Mouse (Mus musculus): ENCODE results near the gene Ccdc171.
"Not testable (repeated sequence)": the region's sequence is repeated elsewhere in the genome, so short reads cannot be mapped to it uniquely, and the experiment has no call there.

Ccdc171 gene

DNA sequence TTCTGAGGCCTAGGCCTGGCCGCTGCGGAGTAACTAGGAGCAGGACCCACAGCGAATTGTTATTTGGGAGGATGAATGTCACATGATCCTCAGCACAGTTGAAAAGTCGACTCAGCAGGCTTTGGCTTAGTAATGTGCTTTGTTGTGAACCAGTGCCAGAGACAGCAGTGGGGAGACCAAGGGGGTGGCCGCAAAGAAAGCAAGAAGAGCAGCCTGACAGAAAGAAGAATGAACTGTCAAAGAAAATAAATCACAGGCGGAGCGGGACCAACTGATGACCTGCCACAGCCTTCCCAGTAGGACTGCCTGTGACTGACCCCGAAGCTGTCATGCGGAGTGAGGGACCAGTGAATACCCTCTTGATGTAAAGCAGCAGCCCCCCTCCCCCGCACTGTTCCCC, 131.2 kb downstream of the Ccdc171 start:
- no peak for DNase-seq (ENCODE audit: low spot score in 2 of 2)

DNA sequence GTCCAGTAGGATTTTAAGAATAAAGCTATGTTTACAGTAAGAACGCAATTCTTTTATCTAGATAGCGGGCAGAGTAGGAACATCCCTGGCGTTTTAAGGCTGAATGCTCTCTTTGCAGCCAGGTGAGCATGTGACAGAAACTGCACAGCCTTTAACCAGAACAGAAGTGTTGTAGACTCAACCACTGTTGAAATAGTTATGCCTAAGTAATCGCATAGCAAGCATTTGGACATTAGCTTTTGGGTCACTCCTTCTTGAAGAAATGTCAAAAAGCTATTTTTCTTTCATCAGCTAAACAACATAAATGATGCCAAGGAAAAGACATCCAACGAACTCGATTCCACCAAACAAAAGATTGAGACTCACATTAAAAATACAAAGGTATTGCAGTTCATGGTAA, 131.7 kb downstream of the Ccdc171 start:
- DNase-seq (ENCODE audit: low spot score in 2 of 2): no peak

DNA sequence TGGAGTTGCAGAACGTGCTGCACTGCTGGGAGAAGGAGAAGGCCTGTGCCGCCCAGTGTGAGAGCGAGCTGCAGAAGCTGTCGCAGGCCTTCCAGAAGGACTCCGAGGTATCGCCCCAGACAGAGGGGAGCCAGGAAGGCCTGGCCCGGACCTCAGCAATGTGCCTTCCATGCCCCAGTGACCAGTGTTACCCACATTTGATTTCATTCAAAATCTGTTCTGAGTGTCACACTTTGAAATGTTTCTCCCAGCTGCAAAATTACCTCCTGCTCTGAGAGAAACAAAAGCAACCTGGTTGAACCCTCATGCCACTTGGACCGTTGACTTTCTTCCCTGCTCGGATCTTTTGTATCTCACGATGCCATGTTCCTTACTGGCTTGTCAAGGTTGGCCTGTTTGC, 133.1 kb downstream of the Ccdc171 start:
- no peak for DNase-seq (ENCODE audit: low spot score in 2 of 2)

DNA sequence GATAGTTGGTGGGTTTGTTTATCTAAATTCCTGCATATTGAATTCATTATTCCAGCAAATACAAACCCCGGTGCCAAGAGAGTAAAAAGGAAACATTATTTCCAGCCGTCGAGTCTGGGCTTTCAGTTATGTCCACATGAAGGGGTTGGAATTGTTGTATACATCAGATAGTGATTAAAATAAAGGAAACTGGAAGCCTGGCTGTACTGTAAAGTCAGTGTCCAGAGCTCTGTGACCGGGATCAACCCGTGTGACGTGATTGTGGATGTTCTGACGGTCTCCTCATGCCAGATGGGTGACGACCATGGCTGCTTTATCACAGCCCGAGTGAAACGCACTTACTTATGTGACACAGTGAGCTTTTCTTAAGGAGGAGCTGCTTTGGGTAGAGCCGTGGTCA, 134.1 kb downstream of the Ccdc171 start:
- DNase-seq (ENCODE audit: low spot score in 2 of 2): no peak

DNA sequence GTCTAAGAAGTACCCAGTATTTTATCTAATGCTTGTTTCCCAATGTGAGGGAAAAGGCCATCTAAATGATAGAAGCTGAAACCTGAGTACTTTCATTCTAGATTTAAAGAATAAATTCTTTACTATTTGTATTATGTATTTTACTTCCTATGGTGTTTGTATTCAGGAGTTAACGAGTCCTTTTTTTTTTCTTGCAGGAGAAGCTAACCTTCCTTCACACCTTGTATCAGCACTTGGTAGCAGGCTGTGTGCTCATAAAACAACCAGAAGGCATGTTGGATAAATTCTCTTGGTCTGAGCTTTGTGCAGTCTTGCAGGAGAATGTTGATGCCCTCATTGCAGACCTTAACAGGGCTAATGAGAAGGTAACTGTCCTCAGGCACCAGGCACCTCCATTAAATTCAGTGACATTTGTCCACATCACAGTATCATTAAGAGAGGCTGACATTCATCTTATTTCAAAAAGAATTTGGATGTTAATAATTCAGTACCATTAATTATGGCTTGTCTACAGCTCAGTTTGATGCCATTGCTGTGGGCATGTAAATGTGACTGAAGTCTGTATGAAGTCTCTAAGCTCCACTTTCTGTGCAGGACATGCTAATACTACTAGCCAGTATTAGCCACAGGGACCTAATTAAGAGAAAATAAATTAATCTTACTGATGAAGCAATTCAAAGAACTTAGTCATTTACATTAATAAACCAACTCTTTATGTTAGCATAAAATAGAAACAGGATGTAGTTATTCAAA, 136.3 kb downstream of the Ccdc171 start:
- no peak for DNase-seq (ENCODE audit: low spot score in 2 of 2)

DNA sequence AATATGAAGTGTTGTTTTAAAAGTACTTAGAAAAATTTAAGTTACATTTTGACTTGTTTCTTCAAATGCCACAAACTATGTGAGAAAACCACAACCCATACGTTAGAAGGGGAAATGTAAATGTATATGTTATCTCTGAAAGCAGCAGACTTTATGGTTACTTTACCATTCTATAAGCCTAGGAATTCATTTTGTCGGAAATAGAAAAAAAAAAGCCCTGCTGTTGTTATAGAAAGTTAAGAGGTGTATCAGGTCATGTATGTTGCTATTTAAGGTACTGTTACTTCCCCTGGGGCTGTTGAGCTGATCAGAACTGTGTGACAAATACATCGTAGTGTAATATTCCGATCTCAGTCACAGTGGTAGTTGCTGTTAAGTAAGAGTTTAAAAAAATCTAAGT, 137.0 kb downstream of the Ccdc171 start:
- DNase-seq (ENCODE audit: low spot score in 2 of 2): no peak

DNA sequence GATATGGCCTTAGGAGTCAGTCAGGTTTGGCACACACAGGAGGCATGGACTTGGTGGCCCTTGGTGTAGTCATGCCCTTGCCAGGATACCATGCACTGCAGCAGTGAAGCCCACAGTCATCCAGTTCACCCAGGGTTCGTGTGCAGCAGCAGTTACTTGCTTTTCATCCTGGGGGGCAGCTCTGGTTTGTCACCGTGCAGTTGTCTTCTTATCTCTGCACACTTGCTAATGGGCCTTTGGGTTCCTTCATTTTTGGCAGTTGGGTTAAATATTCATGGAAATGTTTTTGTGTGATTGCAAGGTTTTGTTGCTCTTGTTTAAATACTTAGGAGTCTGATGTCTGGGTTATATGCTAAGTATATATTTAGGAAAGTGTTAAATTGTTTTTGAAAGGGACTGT, 144.2 kb downstream of the Ccdc171 start:
- DNase-seq (ENCODE audit: low spot score in 2 of 2): no peak

DNA sequence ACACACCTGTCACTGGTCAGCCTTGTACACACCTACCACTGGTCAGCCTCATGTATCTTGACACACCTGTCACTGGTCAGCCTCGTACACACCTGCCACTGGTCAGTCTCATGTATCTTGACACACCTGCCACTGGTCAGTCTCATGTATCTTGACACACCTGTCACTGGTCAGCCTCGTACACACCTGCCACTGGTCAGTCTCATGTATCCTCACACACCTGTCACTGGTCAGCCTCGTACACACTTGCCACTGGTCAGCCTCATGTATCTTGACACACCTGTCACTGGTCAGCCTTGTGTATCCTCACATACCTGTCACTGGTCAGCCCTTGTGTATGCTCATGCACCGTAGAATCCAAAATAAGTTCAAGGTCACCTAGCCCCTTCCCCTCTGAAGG, 150.0 kb downstream of the Ccdc171 start:
- DNase-seq (ENCODE audit: low spot score in 2 of 2): not testable (repeated sequence)

DNA sequence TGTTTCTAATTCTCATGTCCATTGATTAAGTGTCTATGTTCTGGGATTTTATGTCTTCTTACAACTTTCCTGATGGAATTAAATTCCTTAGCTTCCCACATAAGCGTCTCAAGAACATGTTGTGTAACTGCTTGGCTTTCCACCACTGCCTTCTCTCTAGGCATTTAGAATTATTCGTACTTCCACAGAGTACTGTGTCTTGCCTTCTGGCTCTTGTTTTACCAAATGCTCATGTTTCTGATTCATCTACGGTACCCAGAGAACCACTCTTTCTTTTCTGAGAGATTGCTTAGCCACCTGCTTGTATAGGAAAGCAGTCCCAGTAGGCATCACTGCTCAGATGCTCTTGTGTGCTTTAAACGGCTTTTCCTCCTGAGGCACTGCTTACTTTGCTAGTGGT, 151.1 kb downstream of the Ccdc171 start:
- no peak for DNase-seq (ENCODE audit: low spot score in 2 of 2)

DNA sequence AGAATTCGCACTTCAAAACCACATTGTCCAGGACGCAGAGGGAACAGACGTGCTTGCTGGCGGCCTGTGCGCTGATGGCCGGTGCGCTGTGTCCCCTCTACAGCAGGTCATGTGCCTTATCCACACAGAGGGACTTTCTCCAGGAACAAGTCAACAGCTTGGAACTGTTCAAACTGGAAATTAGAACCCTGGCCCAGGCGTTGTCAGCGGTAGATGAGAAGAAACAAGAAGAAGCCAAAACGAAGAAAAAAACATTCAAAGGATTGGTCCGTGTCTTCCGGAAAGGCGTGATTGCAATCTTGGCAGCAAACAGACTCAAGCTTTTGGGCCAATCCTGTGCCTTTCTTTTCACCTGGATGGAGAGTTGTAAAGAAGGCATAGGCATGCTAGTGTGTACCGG, 155.7 kb downstream of the Ccdc171 start:
- DNase-seq (ENCODE audit: low spot score in 2 of 2): no peak

DNA sequence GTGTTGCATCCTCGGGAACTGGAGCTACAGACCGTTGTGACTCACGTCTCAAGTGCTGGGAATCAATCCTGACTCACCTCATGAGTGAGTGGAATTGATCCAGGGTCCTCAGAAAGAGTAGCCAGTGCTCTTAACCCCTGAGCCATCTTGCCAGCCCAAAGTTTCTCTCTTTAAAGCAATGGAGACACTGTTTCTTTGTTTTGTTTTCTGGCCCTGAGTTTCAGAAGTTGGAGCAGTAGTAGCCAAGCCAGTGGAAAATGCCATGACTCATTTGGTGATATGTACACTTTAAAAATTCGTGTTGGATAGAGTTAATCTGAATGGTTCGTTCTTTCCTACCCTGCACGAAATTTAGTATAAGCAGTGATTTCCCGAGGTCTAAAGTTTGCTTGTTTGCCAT, 157.5 kb downstream of the Ccdc171 start:
- no peak for DNase-seq (ENCODE audit: low spot score in 2 of 2)

DNA sequence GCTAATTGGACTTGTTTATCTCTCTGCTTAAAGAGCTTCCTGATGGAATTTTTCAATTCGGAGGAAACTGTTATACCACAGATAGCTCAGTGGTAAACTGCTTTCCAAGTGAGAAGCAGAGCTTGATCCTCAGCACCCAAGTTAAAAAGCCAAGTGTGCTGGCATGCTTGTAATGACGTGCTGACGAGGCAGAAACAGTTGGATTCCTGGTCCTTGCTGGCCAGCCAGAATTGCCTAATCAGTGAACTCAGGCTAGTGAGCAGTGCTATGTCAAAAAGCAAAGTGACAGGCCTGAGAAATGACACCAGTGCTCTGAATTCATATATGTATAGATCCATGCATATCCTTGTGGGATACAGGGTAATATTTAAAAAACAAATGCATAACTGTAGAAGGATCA, 174.8 kb downstream of the Ccdc171 start:
- no peak for DNase-seq (ENCODE audit: low spot score in 2 of 2)

DNA sequence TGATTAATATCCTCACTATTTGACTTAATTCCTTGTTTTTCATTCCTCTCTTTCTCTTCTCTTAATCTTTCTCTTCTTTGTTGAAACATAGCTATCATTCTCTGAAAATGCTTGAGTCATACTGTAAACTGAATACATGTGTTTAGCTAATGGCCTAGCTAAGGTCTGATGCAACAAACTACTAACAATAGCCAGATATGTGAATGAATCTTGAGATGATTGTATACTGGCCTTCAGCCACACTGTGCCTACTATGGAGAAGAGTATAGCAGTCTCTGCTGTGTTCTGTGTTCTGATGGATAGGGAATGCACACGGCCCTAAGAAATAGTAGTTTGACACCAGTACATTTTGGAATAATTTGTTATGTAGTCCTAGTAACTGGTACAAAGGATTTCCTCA, 191.7 kb downstream of the Ccdc171 start:
- no peak for DNase-seq (ENCODE audit: low spot score in 2 of 2)

DNA sequence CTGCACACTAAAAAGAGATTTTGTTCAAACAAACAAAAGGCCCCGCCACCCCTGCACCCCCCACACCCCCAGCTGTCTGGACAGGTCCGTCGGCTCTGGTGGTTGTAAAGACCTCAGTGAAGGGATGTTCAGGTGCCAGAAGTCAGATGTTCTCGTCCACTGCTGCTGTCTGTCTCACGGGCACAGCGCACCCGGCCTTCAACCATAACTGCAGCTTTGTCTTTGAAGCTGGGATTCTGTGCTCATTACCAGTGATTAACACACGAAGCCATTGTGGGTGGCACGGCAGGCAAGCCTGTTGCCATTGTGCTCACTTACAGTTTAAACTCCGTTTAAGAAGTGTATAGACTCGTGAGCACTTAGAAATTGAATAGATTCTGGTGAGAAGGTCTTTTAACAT, 194.5 kb downstream of the Ccdc171 start:
- DNase-seq (ENCODE audit: low spot score in 2 of 2): no peak

DNA sequence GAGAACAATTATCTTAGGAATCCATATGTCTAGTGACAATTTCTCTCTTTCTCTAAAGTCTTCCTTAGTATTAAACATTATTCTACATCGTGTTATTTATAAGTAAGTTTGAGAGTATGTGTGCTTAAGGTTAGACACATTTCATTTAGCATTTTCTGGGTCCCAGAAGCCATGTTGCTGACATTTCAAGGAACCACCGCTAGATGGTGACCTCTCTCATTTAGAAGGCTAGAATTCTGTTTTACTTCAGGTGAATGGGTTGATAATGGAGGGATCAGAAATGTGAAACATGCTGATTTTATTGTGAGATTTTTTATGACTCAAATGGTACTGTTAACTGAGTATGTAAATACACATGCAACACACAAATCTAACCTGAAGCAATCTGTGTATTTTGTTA, 199.8 kb downstream of the Ccdc171 start:
- DNase-seq (ENCODE audit: low spot score in 2 of 2): no peak

DNA sequence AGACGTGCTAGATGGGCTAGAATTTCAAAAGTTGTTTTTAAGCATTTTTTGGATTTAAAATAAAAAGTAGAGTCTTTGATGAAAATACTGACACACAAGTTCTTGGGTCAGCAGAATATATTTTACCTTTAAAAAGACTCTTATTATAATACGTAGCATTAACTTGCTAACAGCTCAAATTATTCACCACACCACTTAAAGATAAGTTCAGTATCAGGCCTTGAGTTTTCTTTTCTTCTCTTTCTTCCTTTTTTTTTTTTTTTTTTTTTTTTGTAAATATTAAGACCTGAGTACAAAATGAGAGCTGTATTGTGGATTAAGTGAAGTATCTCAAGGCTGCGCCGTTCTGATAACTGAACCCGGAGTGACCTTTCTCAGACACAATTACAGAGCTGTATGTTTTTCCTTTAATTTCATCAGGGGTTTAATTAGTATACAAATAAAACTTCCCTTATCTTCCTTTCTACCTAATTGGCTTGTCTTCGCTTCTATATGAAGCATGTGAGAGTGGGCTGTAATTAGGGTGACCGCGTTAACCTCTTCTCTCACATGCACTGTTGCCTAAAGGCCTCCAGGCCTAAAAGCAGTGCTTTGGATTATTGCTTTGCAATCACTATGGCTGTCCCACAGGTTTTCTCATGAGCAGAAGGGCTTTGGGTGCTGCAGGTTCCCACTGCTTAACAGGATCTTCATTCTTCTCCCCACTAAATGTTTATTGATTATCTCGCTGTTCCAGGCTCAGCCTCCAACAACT, 214.0 kb downstream of the Ccdc171 start:
- DNase-seq (ENCODE audit: low spot score in 2 of 2): no peak

DNA sequence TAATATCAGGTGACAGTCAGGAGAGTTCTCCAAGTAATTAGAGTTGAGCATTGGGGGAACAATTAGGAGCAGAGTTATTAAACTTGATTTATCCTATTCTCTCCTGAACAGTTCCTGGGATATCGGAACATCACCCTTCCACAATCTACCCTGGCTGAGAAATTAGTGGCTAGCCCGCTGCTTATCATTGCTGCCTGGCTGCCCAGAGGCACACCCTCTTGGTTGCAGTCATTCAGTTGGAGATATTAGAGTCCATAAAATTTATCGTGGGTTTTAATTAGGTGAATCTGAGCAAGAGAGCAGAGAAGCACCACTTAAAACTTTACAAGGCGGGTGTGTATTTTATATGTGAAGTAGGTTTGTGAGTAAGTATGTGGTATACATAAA, 214.5 kb downstream of the Ccdc171 start:
- no peak for DNase-seq (ENCODE audit: low spot score in 2 of 2)

DNA sequence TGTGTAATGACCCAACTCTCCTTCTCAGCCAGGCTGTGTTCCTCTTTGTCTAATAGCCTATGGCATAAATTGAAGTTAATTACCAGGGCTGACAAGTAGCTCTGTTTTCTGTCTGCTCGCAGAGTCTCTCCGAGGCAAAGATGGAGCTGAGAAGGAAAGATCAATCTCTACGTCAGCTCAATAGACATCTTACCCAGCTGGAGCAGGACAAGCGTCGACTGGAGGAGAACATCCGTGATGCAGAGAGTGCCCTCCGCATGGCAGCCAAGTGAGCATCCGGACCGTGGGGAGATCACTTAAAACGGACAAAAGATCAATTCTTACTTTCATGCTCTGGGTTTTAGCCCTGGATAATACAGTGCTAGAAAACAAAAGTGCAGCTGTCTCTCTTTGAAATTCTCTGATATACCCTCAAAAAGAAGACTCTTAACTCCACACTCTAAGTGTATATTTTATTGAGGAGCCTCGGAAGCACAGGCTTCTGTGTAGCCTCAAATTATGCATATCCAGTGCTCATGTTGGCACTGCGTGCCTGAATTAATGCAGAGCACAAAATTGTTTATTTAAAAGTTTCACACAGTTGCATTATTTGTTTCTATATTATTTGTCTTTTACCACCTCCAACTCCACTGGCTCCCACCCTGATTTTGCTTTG, 217.6 kb downstream of the Ccdc171 start:
- DNase-seq (ENCODE audit: low spot score in 2 of 2): no peak

DNA sequence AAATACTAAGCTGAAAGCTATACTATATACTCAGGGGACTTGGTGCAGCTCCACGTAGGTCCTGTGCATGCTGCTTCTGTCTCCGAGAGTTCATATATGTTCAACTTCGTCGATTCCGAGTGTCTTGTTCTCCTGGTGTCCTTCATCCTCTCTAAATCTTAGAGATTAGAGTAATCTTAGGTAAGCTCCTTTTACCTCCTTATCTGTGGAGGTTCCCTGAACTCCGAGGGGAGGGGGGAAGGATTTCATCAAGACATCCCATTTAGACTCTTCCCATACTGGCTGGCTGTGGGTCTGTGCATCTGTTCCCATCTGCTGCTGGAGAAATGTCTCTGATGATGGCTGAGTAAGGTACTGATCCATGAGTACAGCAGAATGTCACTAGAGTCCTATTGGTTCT, 249.8 kb downstream of the Ccdc171 start:
- no peak for DNase-seq (ENCODE audit: low spot score in 2 of 2)

DNA sequence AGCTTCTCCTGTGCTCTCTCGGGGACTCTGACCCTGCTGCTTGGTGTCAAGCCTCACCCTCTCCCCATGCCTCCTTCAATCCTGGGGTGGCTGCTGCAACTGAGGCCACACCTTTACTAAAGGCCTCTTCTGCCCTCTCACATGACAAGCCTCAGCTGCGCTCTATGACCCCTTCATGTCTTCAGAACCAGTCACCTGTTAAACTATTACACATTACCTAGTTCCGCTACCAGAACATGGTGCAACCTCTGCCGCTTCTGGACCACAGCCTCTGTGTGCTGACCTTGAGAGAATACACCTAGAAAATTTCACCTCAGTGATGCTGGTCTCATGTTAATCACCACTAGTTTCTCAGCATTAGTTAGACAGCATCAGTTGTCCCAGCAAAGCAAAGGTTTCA, 254.7 kb downstream of the Ccdc171 start:
- no peak for DNase-seq (ENCODE audit: low spot score in 2 of 2)

DNA sequence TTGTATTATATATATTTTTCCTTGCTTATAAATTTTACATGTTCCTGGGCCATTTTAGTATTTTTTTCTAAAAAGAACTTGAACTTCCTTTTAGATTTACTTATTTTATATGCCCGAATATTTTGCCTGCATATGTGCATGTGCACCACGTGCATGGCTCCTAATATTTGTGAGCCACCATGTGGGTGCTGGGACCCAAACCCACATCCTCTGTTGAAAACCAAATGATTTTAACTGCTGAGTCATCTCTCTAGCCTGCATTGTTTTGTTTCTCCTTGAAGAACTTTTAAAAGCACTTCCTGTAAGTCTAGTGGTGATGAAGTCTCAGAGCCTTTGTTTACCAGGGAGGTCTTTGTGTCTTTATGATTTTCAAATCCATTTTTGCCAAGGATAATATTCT, 259.8 kb downstream of the Ccdc171 start:
- DNase-seq (ENCODE audit: low spot score in 2 of 2): no peak

DNA sequence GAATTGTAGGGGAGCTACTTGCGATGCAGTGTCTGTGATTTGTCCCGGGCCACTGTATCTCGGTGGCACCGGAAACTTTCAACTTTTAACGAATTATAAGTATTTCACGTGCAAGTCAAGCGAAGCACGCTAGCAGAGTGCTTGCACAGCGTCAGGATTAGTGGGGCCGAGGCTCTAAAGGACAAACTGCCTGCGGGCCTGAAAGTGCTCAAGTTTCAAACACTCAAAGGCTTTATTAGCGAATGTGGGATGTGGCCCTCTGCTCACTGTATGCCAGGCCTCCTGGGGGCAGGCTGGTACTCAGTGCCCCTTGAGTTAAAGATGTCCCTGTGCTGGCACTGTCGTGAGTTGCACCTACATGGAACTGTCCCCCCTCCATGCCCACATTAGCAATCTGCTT, 266.5 kb downstream of the Ccdc171 start:
- no peak for DNase-seq (ENCODE audit: low spot score in 2 of 2)

DNA sequence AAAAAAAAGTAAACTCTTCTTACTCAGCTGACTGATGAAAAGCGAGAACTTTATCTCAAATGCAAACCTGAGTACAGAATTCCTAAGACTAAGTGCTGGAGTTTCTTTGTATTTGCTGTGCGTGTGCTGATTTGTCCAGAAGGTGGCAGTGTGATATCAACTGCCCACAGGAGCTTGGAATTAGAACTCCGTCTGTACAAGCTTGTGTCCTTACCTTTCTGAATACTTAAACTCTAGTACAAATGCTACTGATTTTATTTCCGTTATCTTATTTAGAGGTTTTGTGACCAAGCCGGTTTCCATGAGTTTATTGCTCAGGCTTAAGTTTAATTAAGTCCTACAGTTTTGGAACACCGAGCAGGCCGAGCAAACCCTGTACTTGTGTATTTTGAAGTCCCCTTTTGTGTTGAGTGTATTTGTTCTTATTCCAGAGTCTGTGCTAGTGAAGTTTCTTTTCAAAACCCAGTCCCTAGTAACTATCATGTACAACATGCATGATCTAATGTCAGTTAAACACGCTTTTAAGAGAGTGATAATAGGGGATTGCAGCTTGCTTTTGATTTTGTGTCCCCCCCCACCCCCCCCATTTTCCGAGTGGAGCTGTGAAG, 269.1 kb downstream of the Ccdc171 start:
- DNase-seq (ENCODE audit: low spot score in 2 of 2): no peak

Data from natural killer cell, adult 2 months (primary cell).